Mouse (Mus musculus): ENCODE measurements around the gene Grpel1. TPM values are rescaled to one million over a fixed set of nuclear protein-coding genes. Genes with fewer than 3 reads are reported as not detected.

Grpel1 gene
- polyA plus RNA-seq, 1 experiment from 2014 or later = 42.2 TPM

GRCm38 (mm10) chr5:36484171-36484990, 19.6 kb downstream of the Grpel1 start, which contains the start of the genes Tada2b and Ccdc96:
Tada2b (minus strand) TSS chr5:36484285.
Ccdc96 (plus strand) TSS chr5:36484588.
- ATAC-seq (ENCODE audit: low FRiP score, low read depth) = peak; percentile 99
- peak within 1 kb of the TSS; percentile 90 for H3K9ac ChIP-seq
- under 1% methylated on average over 94 of the region's 97 CpGs for WGBS
- H3K27ac ChIP-seq (replicated peaks) = peak within 1 kb of the TSS; percentile 88
- no peaks in the 10 kb centered on the region for H3K36me3 ChIP-seq
- H3K9me3 ChIP-seq = no peaks in the 10 kb centered on the region
- H3K4me2 ChIP-seq = peak within 1 kb of the TSS; percentile 99
- no peaks in the 10 kb centered on the region for H3K27me3 ChIP-seq
- H3K4me1 ChIP-seq (replicated peaks) = peaks cover 48% of the 10 kb centered on the region
- H3K4me3 ChIP-seq = peak within 1 kb of the TSS; percentile 96

- Histone ChIP-seq H3K9me3 (no peaks in the 10 kb centered on the region), H3K4me3 (peak overlapping the region; percentile 96), H3K36me3 (no peaks in the 10 kb centered on the region), H3K4me2 (peak overlapping the region; percentile 99), H3K9ac (peak overlapping the region; percentile 55; the same call in 1 of the 2 replicates), H3K27ac (replicated peaks) (no peak overlapping the region), H3K4me1 (replicated peaks) (peaks cover 44% of the 10 kb centered on the region), H3K27me3 (no peaks in the 10 kb centered on the region)
- ATAC-seq (ENCODE audit: low FRiP score, low read depth) = no peak
- WGBS = 40% methylated on average over 19 of the region's 19 CpGs
These were observed 20.5 kb downstream of the Grpel1 start for GRCm38 (mm10) chr5:36485306-36485705.

- Histone ChIP-seq H3K36me3 (peaks cover 32% of the 10 kb centered on the region), H3K4me2 (no peak overlapping the region), H3K9ac (no peak overlapping the region), H3K27ac (replicated peaks) (no peak overlapping the region), H3K4me1 (replicated peaks) (peaks cover 14% of the 10 kb centered on the region), H3K27me3 (no peaks in the 10 kb centered on the region), H3K9me3 (no peaks in the 10 kb centered on the region), H3K4me3 (no peak overlapping the region)
- no peak for ATAC-seq (ENCODE audit: low FRiP score, low read depth)
- WGBS = 49% methylated on average over 2 of the region's 2 CpGs
These were observed 24.4 kb downstream of the Grpel1 start for GRCm38 (mm10) chr5:36489225-36489624.

- 92% methylated on average over 6 of the region's 6 CpGs for WGBS
- Histone ChIP-seq H3K9ac (no peak overlapping the region), H3K9me3 (no peaks in the 10 kb centered on the region), H3K4me1 (replicated peaks) (no peaks in the 10 kb centered on the region), H3K27me3 (no peaks in the 10 kb centered on the region), H3K4me3 (no peak overlapping the region), H3K36me3 (peaks cover 63% of the 10 kb centered on the region), H3K4me2 (no peak overlapping the region), H3K27ac (replicated peaks) (no peak overlapping the region)
- no peak for ATAC-seq (ENCODE audit: low FRiP score, low read depth)
These were observed 29.1 kb downstream of the Grpel1 start for GRCm38 (mm10) chr5:36493919-36494318.

- peaks cover 66% of the 10 kb centered on the region for H3K36me3 ChIP-seq
- no peaks in the 10 kb centered on the region for H3K4me1 ChIP-seq (replicated peaks)
- no peak overlapping the region for H3K4me2 ChIP-seq
- no peak for ATAC-seq (ENCODE audit: low FRiP score, low read depth)
- no peaks in the 10 kb centered on the region for H3K9me3 ChIP-seq
- no peak overlapping the region for H3K9ac ChIP-seq
- no peaks in the 10 kb centered on the region for H3K27me3 ChIP-seq
- WGBS = 96% methylated on average over 9 of the region's 9 CpGs
- H3K4me3 ChIP-seq = no peak overlapping the region
- H3K27ac ChIP-seq (replicated peaks) = no peak overlapping the region
These were observed 29.9 kb downstream of the Grpel1 start for GRCm38 (mm10) chr5:36494709-36495108.

GRCm38 (mm10) chr5:36505235-36505634, 40.4 kb downstream of the Grpel1 start:
- Histone ChIP-seq H3K36me3 (peaks cover 65% of the 10 kb centered on the region), H3K27me3 (no peaks in the 10 kb centered on the region), H3K9ac (no peak overlapping the region), H3K4me3 (no peak overlapping the region), H3K27ac (replicated peaks) (no peak overlapping the region), H3K4me1 (replicated peaks) (no peaks in the 10 kb centered on the region), H3K9me3 (no peaks in the 10 kb centered on the region), H3K4me2 (no peak overlapping the region)
- no peak for ATAC-seq (ENCODE audit: low FRiP score, low read depth)
- 88% methylated on average over 7 of the region's 7 CpGs for WGBS

GRCm38 (mm10) chr5:36505643-36506042, 40.8 kb downstream of the Grpel1 start:
- Histone ChIP-seq H3K27ac (replicated peaks) (no peak overlapping the region), H3K9ac (no peak overlapping the region), H3K4me1 (replicated peaks) (no peaks in the 10 kb centered on the region), H3K27me3 (no peaks in the 10 kb centered on the region), H3K9me3 (no peaks in the 10 kb centered on the region), H3K4me3 (no peak overlapping the region), H3K36me3 (peaks cover 66% of the 10 kb centered on the region), H3K4me2 (no peak overlapping the region)
- 73% methylated on average over 5 of the region's 5 CpGs for WGBS
- ATAC-seq (ENCODE audit: low FRiP score, low read depth) = no peak

GRCm38 (mm10) chr5:36508351-36508750, 43.6 kb downstream of the Grpel1 start:
- Histone ChIP-seq H3K9ac (no peak overlapping the region), H3K9me3 (no peaks in the 10 kb centered on the region), H3K4me3 (no peak overlapping the region), H3K36me3 (peaks cover 70% of the 10 kb centered on the region), H3K4me2 (no peak overlapping the region), H3K27ac (replicated peaks) (no peak overlapping the region), H3K4me1 (replicated peaks) (no peaks in the 10 kb centered on the region), H3K27me3 (no peaks in the 10 kb centered on the region)
- WGBS = 93% methylated on average over 10 of the region's 10 CpGs
- ATAC-seq (ENCODE audit: low FRiP score, low read depth) = no peak

GRCm38 (mm10) chr5:36510956-36511355, 46.2 kb downstream of the Grpel1 start:
- no peak for ATAC-seq (ENCODE audit: low FRiP score, low read depth)
- H3K36me3 ChIP-seq = peaks cover 72% of the 10 kb centered on the region
- no peaks in the 10 kb centered on the region for H3K9me3 ChIP-seq
- H3K27me3 ChIP-seq = no peaks in the 10 kb centered on the region
- no peak overlapping the region for H3K4me2 ChIP-seq
- H3K4me1 ChIP-seq (replicated peaks) = no peaks in the 10 kb centered on the region
- 95% methylated on average over 2 of the region's 2 CpGs for WGBS
- H3K4me3 ChIP-seq = no peak overlapping the region
- H3K27ac ChIP-seq (replicated peaks) = no peak overlapping the region
- H3K9ac ChIP-seq = no peak overlapping the region

GRCm38 (mm10) chr5:36515126-36515525, 50.3 kb downstream of the Grpel1 start:
- H3K36me3 ChIP-seq = peaks cover 72% of the 10 kb centered on the region

GRCm38 (mm10) chr5:36515558-36515957, 50.8 kb downstream of the Grpel1 start:
- Histone ChIP-seq H3K27ac (replicated peaks) (no peak overlapping the region), H3K4me3 (no peak overlapping the region), H3K27me3 (no peaks in the 10 kb centered on the region), H3K4me1 (replicated peaks) (no peaks in the 10 kb centered on the region), H3K9ac (no peak overlapping the region), H3K9me3 (no peaks in the 10 kb centered on the region), H3K4me2 (no peak overlapping the region), H3K36me3 (peaks cover 73% of the 10 kb centered on the region)
- whole genome bisulfite sequencing = 84% methylated on average over 5 of the region's 5 CpGs
- no peak for ATAC-seq (ENCODE audit: low FRiP score, low read depth)

More at GRCm38 (mm10) chr5:36515126-36515525, 50.3 kb downstream of the Grpel1 start:
- H3K9me3 ChIP-seq = no peaks in the 10 kb centered on the region
- H3K9ac ChIP-seq = no peak overlapping the region
- H3K4me2 ChIP-seq = no peak overlapping the region
- H3K27ac ChIP-seq (replicated peaks) = no peak overlapping the region
- H3K4me3 ChIP-seq = no peak overlapping the region
- no peaks in the 10 kb centered on the region for H3K4me1 ChIP-seq (replicated peaks)
- WGBS = 91% methylated on average over 1 of the region's 1 CpGs
- ATAC-seq (ENCODE audit: low FRiP score, low read depth) = no peak
- no peaks in the 10 kb centered on the region for H3K27me3 ChIP-seq

- no peak overlapping the region for H3K4me2 ChIP-seq
- WGBS = 77% methylated on average over 3 of the region's 3 CpGs
- H3K9ac ChIP-seq = no peak overlapping the region
- ATAC-seq (ENCODE audit: low FRiP score, low read depth) = peak; percentile 45; the same call in 1 of the 2 replicates
- H3K27ac ChIP-seq (replicated peaks) = 0 out of 2 replicates have a peak overlapping the region, but pooled peaks have one; percentile 35
- no peaks in the 10 kb centered on the region for H3K27me3 ChIP-seq
- H3K9me3 ChIP-seq = no peaks in the 10 kb centered on the region
- H3K36me3 ChIP-seq = peaks cover 75% of the 10 kb centered on the region
- H3K4me3 ChIP-seq = no peak overlapping the region
- H3K4me1 ChIP-seq (replicated peaks) = no peaks in the 10 kb centered on the region
These were observed 52.8 kb downstream of the Grpel1 start for GRCm38 (mm10) chr5:36517596-36517995.
